Mouse (Mus musculus): ENCODE measurements around the gene Gadl1. TPM values are rescaled to one million over a fixed set of nuclear protein-coding genes. Genes with fewer than 3 reads are reported as not detected.

Gene Gadl1
- polyA plus RNA-seq, 1 experiment from 2014 or later, result 0.23 TPM

- Histone ChIP-seq H3K9me3 (ENCODE audit: control insufficient read depth, low read length) (no peaks in the 10 kb centered on the region), H3K4me3 (replicated peaks; ENCODE audit: low read length) (no peak overlapping the region), H3K9ac (no peak overlapping the region), H3K4me2 (replicated peaks) (no peak overlapping the region), H3K27me3 (ENCODE audit: control insufficient read depth, insufficient read depth, low read length) (no peaks in the 10 kb centered on the region), H3K4me1 (replicated peaks; ENCODE audit: control insufficient read depth, insufficient read depth, low read length) (peaks cover 8% of the 10 kb centered on the region; the same call in 1 of the 2 replicates), H3K27ac (no peak overlapping the region), H3K36me3 (replicated peaks; ENCODE audit: control insufficient read depth, insufficient read depth) (no peaks in the 10 kb centered on the region)
- 75% methylated on average over 6 of the region's 6 CpGs for WGBS
- DNase-seq (ENCODE audit: low spot score), result no peak
- no peak for ATAC-seq (ENCODE audit: low FRiP score)
Observed at GRCm38 (mm10) chr9:116099596-116099993, 190.3 kb downstream of the Gadl1 start.

GRCm38 (mm10) chr9:116100015-116100414 lies 190.8 kb downstream of the Gadl1 start:
- peaks cover 8% of the 10 kb centered on the region; the same call in 1 of the 2 replicates for H3K4me1 ChIP-seq (replicated peaks; ENCODE audit: control insufficient read depth, insufficient read depth, low read length)
- no peaks in the 10 kb centered on the region for H3K36me3 ChIP-seq (replicated peaks; ENCODE audit: control insufficient read depth, insufficient read depth)
- H3K9me3 ChIP-seq (ENCODE audit: control insufficient read depth, low read length), result no peaks in the 10 kb centered on the region
- no peak overlapping the region for H3K27ac ChIP-seq
- ATAC-seq (ENCODE audit: low FRiP score) (no peak), DNase-seq (ENCODE audit: low spot score) (no peak)
- H3K4me3 ChIP-seq (replicated peaks; ENCODE audit: low read length), result no peak overlapping the region
- 82% methylated on average over 9 of the region's 9 CpGs for WGBS
- H3K4me2 ChIP-seq (replicated peaks), result no peak overlapping the region
- no peaks in the 10 kb centered on the region for H3K27me3 ChIP-seq (ENCODE audit: control insufficient read depth, insufficient read depth, low read length)
- H3K9ac ChIP-seq, result no peak overlapping the region

GRCm38 (mm10) chr9:116101842-116102241 lies 192.6 kb downstream of the Gadl1 start:
- no peaks in the 10 kb centered on the region for H3K27me3 ChIP-seq (ENCODE audit: control insufficient read depth, insufficient read depth, low read length)
- no peaks in the 10 kb centered on the region for H3K9me3 ChIP-seq (ENCODE audit: control insufficient read depth, low read length)
- H3K4me1 ChIP-seq (replicated peaks; ENCODE audit: control insufficient read depth, insufficient read depth, low read length), result peaks cover 8% of the 10 kb centered on the region; the same call in 1 of the 2 replicates
- ATAC-seq (ENCODE audit: low FRiP score) (no peak), DNase-seq (ENCODE audit: low spot score) (no peak)
- H3K27ac ChIP-seq, result no peak overlapping the region
- H3K4me2 ChIP-seq (replicated peaks), result no peak overlapping the region
- H3K9ac ChIP-seq, result no peak overlapping the region
- no peaks in the 10 kb centered on the region for H3K36me3 ChIP-seq (replicated peaks; ENCODE audit: control insufficient read depth, insufficient read depth)
- H3K4me3 ChIP-seq (replicated peaks; ENCODE audit: low read length), result no peak overlapping the region
- WGBS, result 85% methylated on average over 11 of the region's 11 CpGs

GRCm38 (mm10) chr9:116104770-116105169 lies 195.5 kb downstream of the Gadl1 start:
- peaks cover 3% of the 10 kb centered on the region; the same call in 1 of the 2 replicates for H3K9me3 ChIP-seq (ENCODE audit: control insufficient read depth, low read length)
- ATAC-seq (ENCODE audit: low FRiP score) (no peak), DNase-seq (ENCODE audit: low spot score) (no peak)
- no peak overlapping the region for H3K4me3 ChIP-seq (replicated peaks; ENCODE audit: low read length)
- no peaks in the 10 kb centered on the region for H3K36me3 ChIP-seq (replicated peaks; ENCODE audit: control insufficient read depth, insufficient read depth)
- 94% methylated on average over 17 of the region's 17 CpGs for WGBS
- no peaks in the 10 kb centered on the region for H3K27me3 ChIP-seq (ENCODE audit: control insufficient read depth, insufficient read depth, low read length)
- H3K27ac ChIP-seq, result no peak overlapping the region
- no peak overlapping the region for H3K4me2 ChIP-seq (replicated peaks)
- no peak overlapping the region for H3K9ac ChIP-seq
- no peaks in the 10 kb centered on the region for H3K4me1 ChIP-seq (replicated peaks; ENCODE audit: control insufficient read depth, insufficient read depth, low read length)

GRCm38 (mm10) chr9:116108729-116109128 lies 199.5 kb downstream of the Gadl1 start:
- Histone ChIP-seq H3K4me3 (replicated peaks; ENCODE audit: low read length) (no peak overlapping the region), H3K36me3 (replicated peaks; ENCODE audit: control insufficient read depth, insufficient read depth) (no peaks in the 10 kb centered on the region), H3K9ac (no peak overlapping the region), H3K4me2 (replicated peaks) (no peak overlapping the region), H3K27me3 (ENCODE audit: control insufficient read depth, insufficient read depth, low read length) (no peaks in the 10 kb centered on the region), H3K9me3 (ENCODE audit: control insufficient read depth, low read length) (peaks cover 3% of the 10 kb centered on the region; the same call in 1 of the 2 replicates), H3K27ac (no peak overlapping the region), H3K4me1 (replicated peaks; ENCODE audit: control insufficient read depth, insufficient read depth, low read length) (no peaks in the 10 kb centered on the region)
- no peak for DNase-seq (ENCODE audit: low spot score)
- no peak for ATAC-seq (ENCODE audit: low FRiP score)
- WGBS, result 89% methylated on average over 2 of the region's 2 CpGs

GRCm38 (mm10) chr9:116111149-116111970 lies 202.1 kb downstream of the Gadl1 start:
- no peak overlapping the region for H3K9ac ChIP-seq
- H3K27me3 ChIP-seq (ENCODE audit: control insufficient read depth, insufficient read depth, low read length), result no peaks in the 10 kb centered on the region
- WGBS, result 86% methylated on average over 9 of the region's 9 CpGs
- H3K9me3 ChIP-seq (ENCODE audit: control insufficient read depth, low read length), result peaks cover 3% of the 10 kb centered on the region; the same call in 1 of the 2 replicates
- H3K4me3 ChIP-seq (replicated peaks; ENCODE audit: low read length), result no peak overlapping the region
- H3K4me2 ChIP-seq (replicated peaks), result no peak overlapping the region
- no peak for DNase-seq (ENCODE audit: low spot score)
- no peaks in the 10 kb centered on the region for H3K4me1 ChIP-seq (replicated peaks; ENCODE audit: control insufficient read depth, insufficient read depth, low read length)
- H3K36me3 ChIP-seq (replicated peaks; ENCODE audit: control insufficient read depth, insufficient read depth), result no peaks in the 10 kb centered on the region
- no peak overlapping the region for H3K27ac ChIP-seq
- no peak for ATAC-seq (ENCODE audit: low FRiP score)

- no peaks in the 10 kb centered on the region for H3K4me1 ChIP-seq (replicated peaks; ENCODE audit: control insufficient read depth, insufficient read depth, low read length)
- H3K4me2 ChIP-seq (replicated peaks), result no peak overlapping the region
- H3K27ac ChIP-seq, result no peak overlapping the region
- no peak overlapping the region for H3K4me3 ChIP-seq (replicated peaks; ENCODE audit: low read length)
- WGBS, result 64% methylated on average over 4 of the region's 4 CpGs
- DNase-seq (ENCODE audit: low spot score) (no peak), ATAC-seq (ENCODE audit: low FRiP score) (no peak)
- no peaks in the 10 kb centered on the region for H3K36me3 ChIP-seq (replicated peaks; ENCODE audit: control insufficient read depth, insufficient read depth)
- no peaks in the 10 kb centered on the region for H3K9me3 ChIP-seq (ENCODE audit: control insufficient read depth, low read length)
- no peaks in the 10 kb centered on the region for H3K27me3 ChIP-seq (ENCODE audit: control insufficient read depth, insufficient read depth, low read length)
- no peak overlapping the region for H3K9ac ChIP-seq
Observed at GRCm38 (mm10) chr9:116114339-116114738, 205.1 kb downstream of the Gadl1 start.

GRCm38 (mm10) chr9:116115875-116116274 lies 206.6 kb downstream of the Gadl1 start:
- 95% methylated on average over 7 of the region's 7 CpGs for WGBS
- Histone ChIP-seq H3K4me3 (replicated peaks; ENCODE audit: low read length) (no peak overlapping the region), H3K9me3 (ENCODE audit: control insufficient read depth, low read length) (no peaks in the 10 kb centered on the region), H3K27ac (no peak overlapping the region), H3K4me1 (replicated peaks; ENCODE audit: control insufficient read depth, insufficient read depth, low read length) (no peaks in the 10 kb centered on the region), H3K27me3 (ENCODE audit: control insufficient read depth, insufficient read depth, low read length) (no peaks in the 10 kb centered on the region), H3K9ac (no peak overlapping the region), H3K36me3 (replicated peaks; ENCODE audit: control insufficient read depth, insufficient read depth) (no peaks in the 10 kb centered on the region), H3K4me2 (replicated peaks) (no peak overlapping the region)
- DNase-seq (ENCODE audit: low spot score) (no peak), ATAC-seq (ENCODE audit: low FRiP score) (no peak)

- H3K27ac ChIP-seq, result no peak overlapping the region
- no peaks in the 10 kb centered on the region for H3K27me3 ChIP-seq (ENCODE audit: control insufficient read depth, insufficient read depth, low read length)
- no peak overlapping the region for H3K9ac ChIP-seq
- H3K9me3 ChIP-seq (ENCODE audit: control insufficient read depth, low read length), result no peaks in the 10 kb centered on the region
- H3K4me3 ChIP-seq (replicated peaks; ENCODE audit: low read length), result no peak overlapping the region
- no peaks in the 10 kb centered on the region; the same call in 1 of the 2 replicates for H3K4me1 ChIP-seq (replicated peaks; ENCODE audit: control insufficient read depth, insufficient read depth, low read length)
- DNase-seq (ENCODE audit: low spot score) (no peak), ATAC-seq (ENCODE audit: low FRiP score) (no peak)
- 61% methylated on average over 8 of the region's 8 CpGs for WGBS
- H3K36me3 ChIP-seq (replicated peaks; ENCODE audit: control insufficient read depth, insufficient read depth), result no peaks in the 10 kb centered on the region
- H3K4me2 ChIP-seq (replicated peaks), result no peak overlapping the region
Observed at GRCm38 (mm10) chr9:116118332-116118872, 209.1 kb downstream of the Gadl1 start.
